Mouse (Mus musculus) embryo, embryonic 10 days (tissue): ENCODE results near the gene Rragd.

Experiments used
- DNase-seq: peaks from one replicate; pipeline ENCODE4 v3.0.0-alpha.2; 2015; ENCODE audit warnings: low spot score

Gene Rragd

DNA sequence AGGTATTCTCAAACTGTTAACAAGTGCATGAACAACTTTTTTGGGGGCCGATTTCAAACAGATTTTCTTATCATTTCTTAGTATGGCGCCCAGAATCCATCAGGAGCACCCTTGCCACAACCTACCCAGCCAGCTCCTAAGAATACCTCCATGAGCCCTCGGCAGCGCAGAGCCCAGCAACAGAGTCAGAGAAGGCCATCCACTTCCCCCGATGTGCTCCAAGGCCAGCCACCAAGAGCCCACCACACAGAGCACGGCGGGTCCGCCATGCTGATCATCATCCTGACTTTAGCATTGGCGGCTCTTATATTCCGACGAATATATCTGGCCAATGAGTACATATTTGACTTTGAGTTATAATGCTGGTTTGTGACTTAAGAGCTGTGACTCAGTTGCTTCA, 66.8 kb downstream of the Rragd start:
- DNase-seq = no peak

GRCm38 (mm10) chr4:33052055-33052454, 69.2 kb downstream of the Rragd start:
- DNase-seq = no peak

GRCm38 (mm10) chr4:33052650-33053049, 69.8 kb downstream of the Rragd start:
- DNase-seq = no peak

GRCm38 (mm10) chr4:33054426-33054825, 71.6 kb downstream of the Rragd start:
- no peak for DNase-seq

DNA sequence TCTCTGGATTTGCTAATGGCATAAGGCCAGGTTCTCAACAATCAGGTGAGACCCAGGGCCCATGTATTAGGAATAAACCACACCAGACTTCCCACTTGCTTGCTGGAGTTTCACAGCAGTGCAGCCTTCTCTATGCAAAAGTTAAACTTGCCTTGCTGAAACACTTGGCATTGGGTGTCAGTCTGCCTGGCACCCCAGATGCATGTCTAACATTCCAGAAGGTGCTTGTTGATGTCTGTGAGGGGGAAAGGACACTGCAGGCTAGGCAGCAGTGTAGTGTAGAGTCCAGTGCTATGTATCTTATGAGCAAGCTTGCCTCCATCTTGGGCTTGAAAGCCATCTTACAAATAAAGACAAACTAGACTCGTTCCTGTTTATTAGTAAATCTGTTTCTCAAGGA, 73.5 kb downstream of the Rragd start:
- DNase-seq = no peak

GRCm38 (mm10) chr4:33057890-33058687, 75.3 kb downstream of the Rragd start:
- DNase-seq = no peak

- no peak for DNase-seq
These were observed 78.3 kb downstream of the Rragd start for GRCm38 (mm10) chr4:33061158-33061557.

- no peak for DNase-seq
These were observed 80.1 kb downstream of the Rragd start, which contains the start of gene Gabrr2 for GRCm38 (mm10) chr4:33062981-33063380. Gene Gabrr2, plus strand, starts transcription at chr4:33062999.

- DNase-seq = no peak
These were observed 82.1 kb downstream of the Rragd start for GRCm38 (mm10) chr4:33064986-33065385.

DNA sequence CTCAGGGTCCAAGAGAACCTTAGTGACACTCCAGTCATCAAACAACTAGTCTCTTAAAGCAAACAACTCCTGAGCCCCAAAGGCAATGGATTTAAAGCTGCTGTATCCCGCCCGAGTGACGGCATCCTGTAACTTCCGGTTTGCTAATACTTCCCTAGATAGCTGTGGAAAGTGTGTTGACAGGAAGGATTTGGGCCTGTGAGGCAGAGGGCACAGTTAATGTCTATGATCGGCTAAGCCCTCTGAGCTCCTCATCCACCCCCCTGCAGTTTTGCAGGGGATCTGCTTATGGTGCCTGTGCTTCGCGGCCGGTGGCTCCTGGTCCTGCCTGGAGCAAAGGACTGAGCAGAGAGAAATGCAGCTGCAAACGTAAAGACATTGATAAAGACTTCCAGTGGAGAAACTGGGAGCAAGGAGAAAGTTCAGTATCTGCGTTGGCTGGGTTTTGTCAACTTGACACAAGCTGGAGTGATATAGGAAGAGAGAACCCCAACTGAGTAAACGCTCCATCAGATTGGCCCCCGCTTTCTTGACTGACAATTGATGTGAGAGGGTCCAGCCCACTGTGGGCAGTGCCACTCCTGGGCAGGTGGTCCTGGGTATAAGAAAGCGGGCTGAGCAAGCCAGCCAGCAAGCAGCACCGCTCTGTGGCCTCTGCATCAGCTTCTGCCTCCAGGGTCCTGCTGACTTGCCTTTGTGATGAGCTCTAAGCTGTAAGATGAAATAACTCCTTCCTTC, 83.6 kb downstream of the Rragd start:
- DNase-seq = no peak

DNA sequence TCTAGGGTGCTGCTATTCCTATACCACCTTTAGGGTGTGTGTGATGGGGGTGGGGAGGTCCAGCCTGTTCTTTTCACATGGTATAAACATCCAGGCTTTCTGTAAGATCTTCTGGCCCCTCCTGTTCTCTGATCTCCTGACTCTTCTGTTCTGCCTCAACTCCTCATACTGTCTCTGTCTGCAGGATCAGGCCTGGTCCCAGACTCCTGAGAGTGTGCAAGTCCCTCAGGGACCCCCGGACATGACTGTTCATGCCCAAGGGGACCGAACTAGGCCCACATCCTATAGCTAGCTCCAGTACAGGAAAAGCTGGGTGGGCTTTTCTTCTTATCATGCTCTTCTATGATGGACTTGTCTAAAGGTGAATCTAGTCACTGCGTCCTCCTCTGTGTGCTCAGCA, 84.5 kb downstream of the Rragd start:
- no peak for DNase-seq

DNA sequence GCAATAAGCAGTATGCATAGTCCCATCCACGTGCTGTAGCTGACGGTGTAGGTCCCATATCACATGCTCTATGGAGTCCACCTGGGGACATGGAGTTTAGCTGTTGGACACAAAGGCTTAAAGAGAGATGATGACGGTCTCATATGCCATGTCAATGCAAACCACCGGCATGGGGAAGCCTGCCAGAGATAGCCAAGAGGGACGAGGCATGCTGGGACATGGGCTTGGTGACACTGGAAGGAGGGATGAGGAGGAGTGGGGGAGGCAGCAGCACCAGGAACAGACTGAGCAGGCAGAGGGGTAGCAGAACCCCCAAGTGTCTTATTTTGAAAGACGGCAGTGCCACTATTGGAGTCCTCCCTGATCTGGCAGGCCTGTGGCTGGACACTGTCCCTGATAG, 85.0 kb downstream of the Rragd start:
- DNase-seq = no peak

DNA sequence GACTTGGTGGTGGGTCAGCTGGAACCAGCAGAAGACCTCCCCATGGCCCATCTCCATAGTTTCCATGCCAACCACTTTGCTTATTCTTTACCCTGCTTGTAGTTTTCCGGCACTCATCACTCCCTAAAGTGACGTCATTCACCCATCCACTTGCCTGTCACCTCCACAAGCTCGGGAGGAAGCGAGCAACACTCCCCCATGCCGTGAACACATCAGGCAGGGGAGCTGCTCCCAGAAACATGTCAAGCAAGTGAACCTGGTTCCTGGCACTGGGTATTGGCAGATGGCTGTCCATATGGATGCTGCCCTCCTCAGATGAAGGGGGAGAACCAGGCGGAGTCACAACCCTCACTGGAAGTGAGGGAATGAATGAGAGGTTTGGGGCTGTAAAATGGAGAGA, 86.1 kb downstream of the Rragd start:
- no peak for DNase-seq

DNA sequence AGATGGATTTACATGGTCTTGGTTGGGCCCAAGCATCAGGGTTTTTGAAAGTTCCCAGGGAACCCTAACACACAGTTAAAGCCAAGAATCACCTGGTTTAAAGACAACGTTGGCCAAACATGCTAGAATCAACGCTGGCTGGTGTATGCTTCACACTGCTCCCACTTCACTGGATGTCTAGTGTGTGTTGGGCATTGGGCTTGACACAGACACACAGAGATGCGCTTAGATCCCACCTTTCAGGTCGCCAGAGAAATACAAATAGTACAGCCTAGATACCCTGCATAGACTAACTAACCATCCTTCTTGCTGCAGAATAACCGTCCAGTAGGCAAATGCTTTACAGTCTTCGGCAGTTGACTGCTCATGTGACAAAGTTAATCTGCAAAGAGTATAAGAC, 87.5 kb downstream of the Rragd start:
- no peak for DNase-seq

GRCm38 (mm10) chr4:33071337-33071736, 88.5 kb downstream of the Rragd start:
- DNase-seq = no peak
